Mouse (Mus musculus) cerebellum, adult 2 months (tissue): ENCODE measurements around the gene Rabgap1l.

Experiments
- CTCF ChIP-seq: fragments of 200-500 bp; IDR thresholded peaks from 2 replicates; pipeline ENCODE4 v1.5.1; 2011; ENCODE audit warnings: low read depth, mild to moderate bottlenecking, control low read depth, low read length, moderate library complexity, borderline replicate concordance; ENCODE audit not compliant: insufficient read depth
- POLR2A ChIP-seq: fragments of 200-500 bp; IDR thresholded peaks from 2 replicates; pipeline ENCODE4 v1.6.1; 2011; ENCODE audit warnings: low read length, control low read depth, borderline replicate concordance; ENCODE audit not compliant: insufficient read depth

- TF ChIP-seq POLR2A (no peak), CTCF (no peak)
These were observed 308.0 kb downstream of the Rabgap1l start for GRCm38 (mm10) chr1:160485028-160485427.
